Mouse (Mus musculus) cortical plate, adult 2 months (tissue): Measurements from ENCODE around the gene Tnf. TPM values are rescaled to one million over a fixed set of nuclear protein-coding genes. Genes with fewer than 3 reads are reported as not detected.

Experiments used
- H3K27ac ChIP-seq: fragments of 200-500 bp; 2 replicates; pipeline ENCODE4 v1.5.1; 2012; ENCODE audit warnings: low read length, control low read depth, inconsistent platforms; ENCODE audit not compliant: insufficient read depth
- H3K4me1 ChIP-seq: fragments of 200-500 bp; 2 replicates; pipeline ENCODE4 v1.6.1; 2011; ENCODE audit warnings: low read length; ENCODE audit not compliant: control insufficient read depth, insufficient read depth
- H3K4me3 ChIP-seq: fragments of 200-500 bp; 2 replicates; pipeline ENCODE4 v1.5.1; 2011; ENCODE audit warnings: mild to moderate bottlenecking, low read length, control low read depth; ENCODE audit not compliant: insufficient read depth
- CTCF ChIP-seq: fragments of 200-500 bp; IDR thresholded peaks from 2 replicates; pipeline ENCODE4 v1.5.1; 2011; ENCODE audit warnings: mild to moderate bottlenecking, control low read depth, low read length; ENCODE audit not compliant: insufficient read depth; ENCODE audit errors: extremely low read depth
- POLR2A ChIP-seq: fragments of 200-500 bp; IDR thresholded peaks from 2 replicates; pipeline ENCODE4 v1.6.1; 2011; ENCODE audit warnings: mild to moderate bottlenecking, low read length, control low read depth; ENCODE audit not compliant: insufficient read depth; ENCODE audit errors: extremely low read depth
- polyA plus RNA-seq: library from polyadenylated mRNA; depleted of rRNA; stranded (reverse); fragments of >200 nt; gene quantifications from 2 replicates; pipeline ENCODE4 v1.2.3, GENCODE M21; 2012; rRNA removed

The Tnf gene
- 0.06 and 0.11 TPM in 2 replicates for polyA plus RNA-seq

DNA sequence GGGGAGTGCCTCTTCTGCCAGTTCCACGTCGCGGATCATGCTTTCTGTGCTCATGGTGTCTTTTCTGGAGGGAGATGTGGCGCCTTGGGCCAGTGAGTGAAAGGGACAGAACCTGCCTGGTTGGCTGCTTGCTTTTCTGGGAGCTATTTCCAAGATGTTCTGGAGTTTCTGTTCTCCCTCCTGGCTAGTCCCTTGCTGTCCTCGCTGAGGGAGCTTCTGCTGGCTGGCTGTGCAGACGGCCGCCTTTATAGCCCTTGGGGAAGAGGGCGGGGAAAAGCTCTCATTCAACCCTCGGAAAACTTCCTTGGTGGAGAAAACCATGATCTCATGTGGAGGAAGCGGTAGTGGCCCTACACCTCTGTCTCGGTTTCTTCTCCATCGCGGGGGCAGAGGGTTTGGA is at the start of gene Tnf:
Gene Tnf (minus strand): TSS at position 221 of the 400 bp plus-strand sequence.
- no peaks in the 10 kb centered on the region for H3K4me1 ChIP-seq
- TF ChIP-seq POLR2A: no peak
- TF ChIP-seq CTCF: no peak

DNA sequence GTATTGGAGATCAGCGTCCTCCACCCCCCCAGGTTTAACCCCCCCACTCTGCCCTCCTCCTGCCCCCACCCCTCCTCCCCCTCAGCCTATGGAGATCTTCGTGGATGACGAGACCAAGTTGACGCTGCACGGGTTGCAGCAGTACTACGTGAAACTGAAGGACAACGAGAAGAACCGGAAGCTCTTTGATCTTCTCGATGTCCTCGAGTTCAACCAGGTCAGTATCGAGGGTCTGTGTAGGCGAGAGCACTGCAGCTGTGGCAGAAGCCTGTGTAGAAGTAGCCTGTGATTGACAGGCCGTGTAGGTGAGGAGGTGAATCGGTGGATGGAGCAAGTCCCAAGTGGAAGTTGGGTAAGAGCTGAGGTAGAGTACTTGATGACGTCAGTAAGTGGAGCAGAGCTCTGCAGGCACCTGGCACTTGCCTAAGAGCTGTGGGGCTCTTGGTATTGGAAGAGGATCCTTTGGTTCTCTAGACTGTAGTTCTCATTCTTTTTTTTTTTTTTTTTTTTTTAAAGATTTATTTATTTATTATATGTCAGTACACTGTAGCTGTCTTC is 49.4 kb upstream of the Tnf start:
- no peak overlapping the region for H3K4me3 ChIP-seq
- H3K4me1 ChIP-seq: no peaks in the 10 kb centered on the region
- H3K27ac ChIP-seq: no peak overlapping the region
- TF ChIP-seq POLR2A: no peak
- no peak for TF ChIP-seq CTCF

More for the DNA sequence above, at the start of gene Tnf:
- Histone ChIP-seq H3K27ac (no peak within 1 kb of the TSS), H3K4me3 (no peak within 1 kb of the TSS)

DNA sequence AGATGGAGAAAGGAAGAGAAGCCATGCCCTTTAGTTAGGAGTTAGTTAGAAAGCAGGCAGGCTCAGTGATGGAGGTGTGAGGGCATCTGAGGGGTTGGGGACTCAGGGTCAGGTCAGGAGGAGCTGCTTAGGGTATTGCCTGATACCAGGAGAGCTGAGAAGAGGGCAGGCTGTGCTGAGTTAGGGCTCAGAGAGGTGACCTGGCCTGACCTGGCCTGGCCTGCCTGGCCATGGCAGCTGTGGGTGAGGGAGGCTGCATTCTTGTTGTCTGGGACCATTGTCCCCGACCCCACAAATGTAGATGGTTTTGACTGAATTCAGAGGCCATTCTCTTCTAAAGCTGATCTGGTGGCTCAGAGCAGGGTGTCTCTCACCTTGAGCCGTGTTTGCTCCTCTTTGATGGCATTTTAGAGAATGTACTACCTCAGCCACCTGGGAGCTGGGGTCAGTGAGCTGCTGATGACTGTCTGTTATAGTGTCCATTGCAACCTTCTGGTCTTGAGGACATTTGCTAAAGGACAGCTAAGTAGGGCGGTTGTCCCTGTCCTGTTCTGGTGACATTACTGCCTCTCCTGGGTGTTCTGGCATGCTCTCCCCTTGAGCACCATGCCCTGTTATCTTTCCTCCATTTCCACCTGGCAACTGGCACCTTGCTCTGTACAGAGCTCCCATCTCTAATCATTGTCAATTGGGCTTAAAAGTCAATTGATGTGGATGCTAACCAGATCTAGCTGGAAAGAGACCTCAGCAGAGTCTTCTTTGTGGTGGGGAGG is 48.7 kb upstream of the Tnf start:
- Histone ChIP-seq H3K27ac (no peak overlapping the region), H3K4me3 (no peak overlapping the region), H3K4me1 (no peaks in the 10 kb centered on the region)
- TF ChIP-seq POLR2A (0 out of 2 replicates have a peak, but pooled peaks have one; percentile 12), CTCF (no peak)

DNA sequence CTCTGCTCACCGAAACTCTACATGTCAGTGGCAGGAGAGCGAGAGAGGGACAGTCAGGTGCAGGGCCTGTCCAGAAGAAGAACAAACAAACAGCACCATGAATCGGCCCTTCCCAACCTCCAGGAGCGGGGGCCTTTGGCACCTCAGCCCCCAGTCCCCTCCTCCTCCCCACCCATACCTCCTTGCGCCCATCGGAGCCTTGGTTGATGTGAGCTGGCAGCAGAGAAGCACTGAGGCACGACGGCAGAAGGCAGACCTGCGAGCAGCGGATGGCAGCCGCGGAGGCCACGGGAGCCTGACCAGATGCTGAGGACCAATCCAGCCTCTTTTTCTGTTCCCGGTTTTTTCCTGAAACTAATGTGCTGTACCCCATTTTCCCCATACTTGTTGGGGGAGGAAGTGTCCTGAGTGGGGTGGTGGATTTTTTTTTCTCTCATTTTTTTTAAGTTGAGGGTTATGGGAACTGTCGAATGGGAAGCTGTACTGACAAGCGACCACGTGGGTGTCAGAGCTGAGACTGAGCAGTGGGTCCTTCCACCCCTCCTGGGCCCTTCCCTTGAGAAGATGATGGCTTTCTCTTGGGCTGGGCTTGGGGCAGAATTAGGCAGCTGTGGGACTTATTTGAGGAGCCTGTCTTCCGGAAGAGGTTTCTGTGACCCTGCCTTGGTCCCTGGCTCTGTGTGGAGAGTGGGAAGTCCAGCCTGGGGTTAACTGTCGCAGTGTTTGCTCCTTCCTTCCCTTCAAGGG is 47.8 kb upstream of the Tnf start:
- Histone ChIP-seq H3K4me3 (no peak overlapping the region), H3K27ac (no peak overlapping the region), H3K4me1 (no peaks in the 10 kb centered on the region)
- TF ChIP-seq POLR2A (no peak), CTCF (no peak)

DNA sequence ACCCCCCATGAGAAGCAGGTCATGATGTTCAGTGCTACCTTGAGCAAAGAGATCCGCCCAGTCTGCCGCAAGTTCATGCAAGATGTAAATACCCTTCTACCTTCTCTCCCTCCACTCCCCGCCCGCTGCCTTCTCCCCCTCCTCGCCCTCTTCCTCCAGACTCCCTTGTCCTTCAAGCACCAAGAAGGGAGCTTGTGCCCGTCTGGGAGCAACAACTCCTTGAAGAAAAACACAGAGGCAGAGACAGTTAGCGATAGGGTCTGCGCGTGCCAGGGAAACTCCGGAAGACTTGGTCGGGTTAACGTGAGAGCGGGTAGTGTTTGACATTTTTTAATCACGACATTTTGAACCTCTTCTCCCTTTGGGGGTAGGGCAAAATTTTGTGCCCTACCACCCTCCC is 47.2 kb upstream of the Tnf start:
- no peak overlapping the region for H3K27ac ChIP-seq
- no peak overlapping the region for H3K4me3 ChIP-seq
- H3K4me1 ChIP-seq: peaks cover 4% of the 10 kb centered on the region; the same call in 1 of the 2 replicates
- no peak for TF ChIP-seq POLR2A
- no peak for TF ChIP-seq CTCF

DNA sequence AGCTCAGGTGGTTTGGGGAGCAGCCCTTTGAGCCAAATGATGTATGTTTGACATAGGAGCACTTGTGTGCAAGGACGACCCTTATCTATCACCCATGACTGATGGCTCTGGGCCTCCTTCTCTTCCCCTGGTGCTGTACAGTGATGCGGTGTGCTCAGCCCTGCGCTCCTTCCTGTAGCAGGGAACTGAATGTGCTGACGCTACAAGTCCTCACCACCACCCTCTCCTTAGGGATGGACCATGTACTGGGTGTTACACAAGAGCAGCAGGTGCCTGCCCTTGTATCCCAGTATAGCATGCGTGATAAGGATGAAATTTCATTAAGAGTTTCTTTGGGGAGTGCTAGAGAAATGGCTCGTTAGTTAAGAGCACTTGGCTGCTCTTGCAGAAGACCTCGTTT is 45.3 kb upstream of the Tnf start:
- TF ChIP-seq POLR2A (no peak), CTCF (no peak)
- H3K4me3 ChIP-seq: no peak overlapping the region
- H3K27ac ChIP-seq: no peak overlapping the region
- peaks cover 6% of the 10 kb centered on the region; the same call in 1 of the 2 replicates for H3K4me1 ChIP-seq

DNA sequence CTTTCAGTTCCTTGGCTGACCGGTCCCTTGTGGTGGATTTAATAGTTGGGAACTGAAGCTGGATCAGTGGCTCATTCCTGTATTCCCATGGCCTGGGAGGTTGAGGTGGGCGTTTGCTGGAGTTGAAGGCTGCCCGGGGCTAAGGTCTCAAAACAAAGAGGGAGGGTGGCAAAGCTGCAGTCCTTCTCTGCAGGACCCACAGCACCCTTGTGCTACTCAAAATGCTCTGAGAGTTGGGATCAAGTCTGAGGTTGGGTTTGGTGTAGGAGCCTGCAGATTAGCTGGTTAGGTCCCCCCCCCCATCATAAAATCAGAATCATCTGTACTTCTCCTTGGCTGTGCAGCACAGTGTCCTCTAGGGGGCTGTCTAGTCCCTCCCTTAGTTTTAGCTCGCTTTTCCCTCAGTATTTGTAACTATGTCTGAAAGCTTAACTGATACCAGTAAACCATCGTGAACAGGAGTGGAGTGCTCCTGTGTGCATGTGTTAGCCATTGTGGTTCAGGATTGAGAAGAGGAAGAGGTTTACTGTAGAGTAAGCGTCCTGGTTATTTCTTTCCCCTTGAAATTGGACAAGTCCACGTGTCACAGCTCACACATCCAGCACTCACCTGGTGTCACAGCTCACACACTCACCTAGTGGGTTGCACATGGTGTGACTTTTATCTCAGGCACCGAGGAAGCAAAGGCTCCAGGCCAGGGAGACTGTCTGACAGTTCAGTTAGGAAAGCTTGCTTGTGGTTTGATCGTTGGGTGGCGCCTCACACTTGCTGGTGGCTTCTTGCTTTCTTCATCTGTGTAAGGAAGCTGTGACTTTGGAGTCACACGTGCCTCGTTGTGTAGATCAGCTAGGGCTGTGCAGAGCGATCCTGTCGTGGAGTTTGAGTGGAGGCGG is 44.2 kb upstream of the Tnf start:
- no peak overlapping the region for H3K27ac ChIP-seq
- H3K4me1 ChIP-seq: peaks cover 7% of the 10 kb centered on the region; the same call in 1 of the 2 replicates
- H3K4me3 ChIP-seq: no peak overlapping the region
- peak; percentile 41 for TF ChIP-seq CTCF
- no peak for TF ChIP-seq POLR2A

DNA sequence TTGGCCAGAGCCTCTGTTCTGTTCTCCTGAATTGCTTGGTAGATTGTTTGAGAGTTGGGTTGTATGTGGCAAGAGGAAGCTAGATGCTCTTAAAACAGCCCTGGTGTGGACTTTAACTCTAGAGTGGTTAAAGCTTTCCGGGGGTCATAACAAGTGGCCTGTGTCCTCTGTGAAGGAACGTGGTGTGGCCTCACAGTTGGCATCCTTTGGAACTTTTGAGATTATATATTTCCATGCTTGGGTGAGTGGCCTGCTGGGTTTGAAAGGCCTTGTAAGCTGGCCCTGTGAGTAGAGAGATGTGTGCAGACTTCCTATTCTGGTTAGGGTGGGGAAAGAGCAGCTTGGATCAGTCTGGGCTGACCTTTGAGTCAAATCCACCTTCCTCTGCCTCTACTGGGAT is 43.2 kb upstream of the Tnf start:
- H3K4me1 ChIP-seq: peaks cover 12% of the 10 kb centered on the region; the same call in 1 of the 2 replicates
- H3K4me3 ChIP-seq: no peak overlapping the region
- TF ChIP-seq CTCF (no peak), POLR2A (no peak)
- no peak overlapping the region for H3K27ac ChIP-seq

DNA sequence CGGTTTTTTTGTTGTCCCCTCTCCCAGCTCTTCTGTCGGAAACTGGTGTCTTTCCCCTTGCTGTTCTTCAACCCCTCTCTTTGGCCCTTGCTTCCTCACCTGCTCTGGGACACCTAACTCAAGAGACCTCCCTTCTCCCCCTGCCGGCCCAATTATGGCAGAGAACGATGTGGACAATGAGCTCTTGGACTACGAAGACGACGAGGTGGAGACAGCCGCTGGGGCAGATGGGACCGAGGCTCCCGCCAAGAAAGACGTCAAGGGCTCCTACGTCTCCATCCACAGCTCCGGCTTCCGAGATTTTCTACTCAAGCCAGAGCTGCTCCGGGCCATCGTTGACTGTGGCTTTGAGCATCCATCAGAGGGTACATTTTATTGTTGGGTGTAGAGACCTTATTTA is 41.3 kb upstream of the Tnf start:
- Histone ChIP-seq H3K27ac (peak overlapping the region; percentile 94), H3K4me1 (peaks cover 12% of the 10 kb centered on the region; the same call in 1 of the 2 replicates), H3K4me3 (peak overlapping the region; percentile 94)
- TF ChIP-seq POLR2A: no peak
- TF ChIP-seq CTCF: no peak
